Mouse (Mus musculus) hindbrain, embryonic 13.5 days (tissue): ENCODE data around the gene Tuba8. TPM values are rescaled to one million over a fixed set of nuclear protein-coding genes. Genes with fewer than 3 reads are reported as not detected.

Experiments
- ATAC-seq: fragments of 200-750 bp; cut with Nextera tagmentation; 2 replicates; pipeline ENCODE4 v1.8.0; 2017; ENCODE audit warnings: moderate TSS enrichment; ENCODE audit not compliant: low FRiP score
- H3K27ac ChIP-seq: fragments of 300-500 bp; sonication (generic); 2 replicates; pipeline ENCODE4 v1.5.1; 2015; ENCODE audit warnings: inconsistent platforms, mild to moderate bottlenecking, moderate library complexity
- H3K27me3 ChIP-seq: fragments of 300-500 bp; sonication (generic); 2 replicates; pipeline ENCODE4 v1.6.1; 2015; ENCODE audit warnings: mild to moderate bottlenecking, inconsistent platforms
- H3K36me3 ChIP-seq: fragments of 300-500 bp; sonication (generic); 2 replicates; pipeline ENCODE4 v1.6.1; 2015; ENCODE audit warnings: mild to moderate bottlenecking, inconsistent platforms
- H3K4me1 ChIP-seq: fragments of 300-500 bp; sonication (generic); replicated peaks from 2 replicates; pipeline ENCODE4 v1.6.1; 2015; ENCODE audit warnings: inconsistent platforms
- H3K4me2 ChIP-seq: fragments of 300-500 bp; sonication (generic); 2 replicates; pipeline ENCODE4 v1.6.1; 2015; ENCODE audit warnings: inconsistent platforms, mild to moderate bottlenecking, moderate library complexity
- H3K4me3 ChIP-seq: fragments of 300-500 bp; sonication (generic); 2 replicates; pipeline ENCODE4 v1.5.1; 2015; ENCODE audit warnings: mild to moderate bottlenecking, inconsistent platforms
- H3K9ac ChIP-seq: fragments of 300-500 bp; sonication (generic); 2 replicates; pipeline ENCODE4 v1.6.1; 2015; ENCODE audit warnings: mild to moderate bottlenecking, inconsistent platforms
- H3K9me3 ChIP-seq: fragments of 300-500 bp; sonication (generic); 2 replicates; pipeline ENCODE4 v1.6.1; 2016; ENCODE audit warnings: inconsistent platforms
- WGBS: fragments of 180-500 bp; shearing (Covaris S2); methylation state at CpG from one replicate; pipeline ENCODE4 v1.1.7; 2015; 5-methylcytosine and 5-hydroxymethylcytosine counted together
- polyA plus RNA-seq: library from polyadenylated mRNA; unstranded; fragments of >200 nt; fragmentation: Nextera tagmentation; extraction: Ambion mirVana; gene quantifications from 2 replicates; pipeline ENCODE4 v1.2.1, GENCODE M21; 2015

Tuba8 gene
- polyA plus RNA-seq, 1 experiment from 2014 or later: 0.40 TPM

GRCm38 (mm10) chr6:121221876-121222597 lies 11.5 kb downstream of the Tuba8 start:
- Histone ChIP-seq H3K4me1 (no peaks in the 10 kb centered on the region), H3K4me2 (no peak overlapping the region), H3K4me3 (no peak overlapping the region), H3K9ac (no peak overlapping the region), H3K27ac (no peak overlapping the region), H3K36me3 (no peaks in the 10 kb centered on the region), H3K9me3 (no peaks in the 10 kb centered on the region), H3K27me3 (no peaks in the 10 kb centered on the region)
- no peak for ATAC-seq
- WGBS: 86% methylated on average over 8 of the region's 8 CpGs

GRCm38 (mm10) chr6:121223001-121223400 lies 12.5 kb downstream of the Tuba8 start:
- Histone ChIP-seq H3K9me3 (no peaks in the 10 kb centered on the region), H3K4me2 (no peak overlapping the region), H3K9ac (no peak overlapping the region), H3K4me3 (no peak overlapping the region), H3K27me3 (no peaks in the 10 kb centered on the region), H3K27ac (no peak overlapping the region), H3K36me3 (no peaks in the 10 kb centered on the region), H3K4me1 (no peaks in the 10 kb centered on the region)
- no peak for ATAC-seq
- 96% methylated on average over 14 of the region's 14 CpGs for WGBS

GRCm38 (mm10) chr6:121224067-121224466 lies 13.6 kb downstream of the Tuba8 start:
- H3K4me1 ChIP-seq: no peaks in the 10 kb centered on the region
- H3K27ac ChIP-seq: no peak overlapping the region
- ATAC-seq: no peak
- H3K9me3 ChIP-seq: no peaks in the 10 kb centered on the region
- no peak overlapping the region for H3K9ac ChIP-seq
- no peak overlapping the region for H3K4me2 ChIP-seq
- H3K36me3 ChIP-seq: no peaks in the 10 kb centered on the region
- H3K27me3 ChIP-seq: no peaks in the 10 kb centered on the region
- 66% methylated on average over 5 of the region's 5 CpGs for WGBS
- H3K4me3 ChIP-seq: no peak overlapping the region

DNA sequence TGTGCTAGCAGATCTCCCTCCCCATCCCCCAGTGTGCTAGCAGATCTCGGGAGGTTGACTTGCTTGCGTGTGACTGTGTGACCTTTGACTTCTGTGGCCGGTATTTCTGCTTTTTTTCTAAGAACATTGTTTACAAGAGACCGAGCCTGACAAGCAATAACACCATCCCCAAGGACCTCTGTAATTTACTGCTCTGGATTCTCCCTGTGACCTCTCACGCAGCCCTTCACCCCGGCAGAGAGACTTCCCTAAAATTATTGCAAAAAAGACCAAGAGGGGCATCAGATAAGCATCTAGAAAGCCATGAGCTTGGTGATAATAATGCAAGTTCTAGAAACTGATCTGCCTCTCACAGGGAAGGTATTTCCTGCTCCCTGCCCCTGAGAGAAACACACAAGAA lies 14.5 kb downstream of the Tuba8 start:
- Histone ChIP-seq H3K4me3 (no peak overlapping the region), H3K4me1 (no peaks in the 10 kb centered on the region), H3K4me2 (no peak overlapping the region), H3K36me3 (no peaks in the 10 kb centered on the region), H3K9me3 (no peaks in the 10 kb centered on the region), H3K27me3 (no peaks in the 10 kb centered on the region), H3K27ac (no peak overlapping the region), H3K9ac (no peak overlapping the region)
- WGBS: 29% methylated on average over 6 of the region's 6 CpGs
- no peak for ATAC-seq

DNA sequence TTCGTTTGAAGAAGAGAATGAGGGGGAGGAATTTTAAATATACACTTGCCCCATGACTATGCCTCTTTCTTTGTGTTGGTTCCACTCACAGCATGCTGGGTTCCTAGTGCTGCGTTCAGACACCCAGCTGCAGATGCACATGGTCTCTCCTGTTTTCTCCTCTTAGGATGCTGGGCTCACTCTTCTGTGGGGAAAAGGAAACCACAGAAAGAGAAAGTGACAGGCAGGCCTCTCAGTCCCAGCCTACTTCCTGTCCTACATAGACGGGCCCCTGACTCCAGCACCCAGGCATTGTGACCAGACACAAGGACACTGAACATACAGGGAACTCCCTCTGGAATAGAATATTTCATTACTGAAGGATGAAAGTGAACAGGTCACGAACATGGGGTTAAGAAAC lies 15.5 kb downstream of the Tuba8 start:
- no peaks in the 10 kb centered on the region for H3K9me3 ChIP-seq
- H3K9ac ChIP-seq: no peak overlapping the region
- H3K27me3 ChIP-seq: no peaks in the 10 kb centered on the region
- no peak overlapping the region for H3K27ac ChIP-seq
- no peaks in the 10 kb centered on the region for H3K36me3 ChIP-seq
- WGBS: 72% methylated on average over 4 of the region's 4 CpGs
- H3K4me3 ChIP-seq: no peak overlapping the region
- ATAC-seq: no peak
- H3K4me1 ChIP-seq: no peaks in the 10 kb centered on the region
- no peak overlapping the region for H3K4me2 ChIP-seq

- H3K9ac ChIP-seq: no peak overlapping the region
- H3K4me3 ChIP-seq: no peak overlapping the region
- WGBS: 89% methylated on average over 2 of the region's 2 CpGs
- no peaks in the 10 kb centered on the region for H3K36me3 ChIP-seq
- no peaks in the 10 kb centered on the region for H3K4me1 ChIP-seq
- ATAC-seq: no peak
- no peak overlapping the region for H3K4me2 ChIP-seq
- no peaks in the 10 kb centered on the region for H3K27me3 ChIP-seq
- no peak overlapping the region for H3K27ac ChIP-seq
- no peaks in the 10 kb centered on the region for H3K9me3 ChIP-seq
Measured at GRCm38 (mm10) chr6:121226744-121227143, 16.2 kb downstream of the Tuba8 start.

DNA sequence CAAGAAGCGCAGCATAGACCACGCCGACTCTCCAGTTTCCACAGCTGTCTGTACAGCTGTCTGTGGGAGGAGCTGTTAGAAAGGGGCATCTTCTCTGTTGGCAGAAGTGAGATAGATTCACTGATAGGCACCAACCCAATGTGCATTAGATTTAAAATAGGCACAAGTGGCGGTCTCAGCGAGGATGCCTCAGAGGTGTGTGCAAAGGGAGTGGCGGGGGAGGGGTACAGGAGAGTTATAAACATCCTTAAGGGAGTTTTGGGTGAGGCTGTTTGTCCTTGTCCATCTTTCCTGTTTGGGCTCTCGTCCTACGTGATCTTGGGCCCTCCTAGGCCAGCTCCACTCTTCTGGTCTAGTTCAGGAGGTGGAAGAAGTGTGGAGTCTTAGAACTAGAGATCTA lies 17.9 kb downstream of the Tuba8 start:
- no peak for ATAC-seq
- H3K27me3 ChIP-seq: no peaks in the 10 kb centered on the region
- no peak overlapping the region for H3K27ac ChIP-seq
- 77% methylated on average over 8 of the region's 8 CpGs for WGBS
- no peaks in the 10 kb centered on the region for H3K9me3 ChIP-seq
- H3K4me3 ChIP-seq: no peak overlapping the region
- no peak overlapping the region for H3K9ac ChIP-seq
- no peaks in the 10 kb centered on the region for H3K36me3 ChIP-seq
- no peak overlapping the region for H3K4me2 ChIP-seq
- H3K4me1 ChIP-seq: no peaks in the 10 kb centered on the region

- no peak for ATAC-seq
- no peak overlapping the region for H3K4me3 ChIP-seq
- H3K4me2 ChIP-seq: no peak overlapping the region
- no peaks in the 10 kb centered on the region for H3K27me3 ChIP-seq
- no peak overlapping the region for H3K27ac ChIP-seq
- 72% methylated on average over 1 of the region's 1 CpGs for WGBS
- H3K36me3 ChIP-seq: no peaks in the 10 kb centered on the region
- no peak overlapping the region for H3K9ac ChIP-seq
- no peaks in the 10 kb centered on the region for H3K4me1 ChIP-seq
- no peaks in the 10 kb centered on the region for H3K9me3 ChIP-seq
Measured at GRCm38 (mm10) chr6:121232652-121233051, 22.2 kb downstream of the Tuba8 start.

- Histone ChIP-seq H3K4me3 (no peak overlapping the region), H3K9ac (no peak overlapping the region), H3K4me1 (no peaks in the 10 kb centered on the region), H3K9me3 (no peaks in the 10 kb centered on the region), H3K27ac (no peak overlapping the region), H3K4me2 (no peak overlapping the region), H3K36me3 (no peaks in the 10 kb centered on the region), H3K27me3 (no peaks in the 10 kb centered on the region)
- ATAC-seq: no peak
- 97% methylated on average over 2 of the region's 2 CpGs for WGBS
Measured at GRCm38 (mm10) chr6:121236386-121236785, 25.9 kb downstream of the Tuba8 start.

DNA sequence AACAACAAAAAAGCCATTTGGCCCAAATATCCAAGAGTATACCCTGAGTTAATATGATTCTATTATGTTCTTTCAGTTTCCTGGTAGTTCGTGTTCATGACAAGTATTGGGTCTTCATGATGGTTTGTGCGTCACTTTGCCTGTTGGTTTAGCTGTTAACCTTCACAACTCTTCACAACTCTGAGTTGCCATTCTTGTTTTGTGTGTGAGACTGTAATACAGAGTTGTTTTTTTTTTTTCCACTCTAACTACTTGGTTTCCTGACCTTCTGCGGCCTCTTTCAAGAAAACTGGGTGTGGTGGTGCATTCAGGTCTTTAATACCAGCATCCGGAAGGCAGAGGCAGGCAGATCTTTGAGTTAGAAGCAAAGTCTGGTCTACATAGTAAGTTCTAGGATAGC lies 27.7 kb downstream of the Tuba8 start:
- no peak overlapping the region for H3K4me3 ChIP-seq
- no peaks in the 10 kb centered on the region for H3K4me1 ChIP-seq
- no peaks in the 10 kb centered on the region for H3K36me3 ChIP-seq
- 0 out of 2 replicates have a peak, but pooled peaks cover 1% of the 10 kb centered on the region for H3K27me3 ChIP-seq
- WGBS: 97% methylated on average over 4 of the region's 4 CpGs
- H3K9me3 ChIP-seq: no peaks in the 10 kb centered on the region
- H3K4me2 ChIP-seq: no peak overlapping the region
- H3K9ac ChIP-seq: no peak overlapping the region
- no peak overlapping the region for H3K27ac ChIP-seq
- ATAC-seq: no peak

- no peaks in the 10 kb centered on the region for H3K9me3 ChIP-seq
- no peak overlapping the region for H3K4me2 ChIP-seq
- H3K9ac ChIP-seq: no peak overlapping the region
- no peak overlapping the region for H3K27ac ChIP-seq
- H3K4me1 ChIP-seq: peaks cover 10% of the 10 kb centered on the region
- peaks cover 13% of the 10 kb centered on the region for H3K27me3 ChIP-seq
- H3K36me3 ChIP-seq: no peaks in the 10 kb centered on the region
- H3K4me3 ChIP-seq: no peak overlapping the region
- no peak for ATAC-seq
- 97% methylated on average over 2 of the region's 2 CpGs for WGBS
Measured at GRCm38 (mm10) chr6:121241780-121242179, 31.3 kb downstream of the Tuba8 start.

- H3K4me2 ChIP-seq: no peak overlapping the region
- no peak overlapping the region for H3K27ac ChIP-seq
Measured at GRCm38 (mm10) chr6:121243161-121243560, 32.7 kb downstream of the Tuba8 start.

More at GRCm38 (mm10) chr6:121243161-121243560, 32.7 kb downstream of the Tuba8 start:
- no peaks in the 10 kb centered on the region for H3K9me3 ChIP-seq
- peaks cover 10% of the 10 kb centered on the region for H3K4me1 ChIP-seq
- no peaks in the 10 kb centered on the region for H3K36me3 ChIP-seq
- ATAC-seq: no peak
- no peak overlapping the region for H3K9ac ChIP-seq
- 65% methylated on average over 10 of the region's 10 CpGs for WGBS
- H3K4me3 ChIP-seq: no peak overlapping the region
- H3K27me3 ChIP-seq: peaks cover 26% of the 10 kb centered on the region
